Mouse (Mus musculus) neutrophil, adult 59 days (primary cell): ENCODE data around the gene Spaca3. TPM values are rescaled to one million over a fixed set of nuclear protein-coding genes. Genes with fewer than 3 reads are reported as not detected.

Source experiments
- total RNA-seq, 2 experiments: library from RNA; stranded (reverse); gene quantifications; 1 replicate in 1 of 2; 2 replicates in 1 of 2; pipeline ENCODE4 v1.2.4; 2023

The Spaca3 gene
- not detected for total RNA-seq

DNA sequence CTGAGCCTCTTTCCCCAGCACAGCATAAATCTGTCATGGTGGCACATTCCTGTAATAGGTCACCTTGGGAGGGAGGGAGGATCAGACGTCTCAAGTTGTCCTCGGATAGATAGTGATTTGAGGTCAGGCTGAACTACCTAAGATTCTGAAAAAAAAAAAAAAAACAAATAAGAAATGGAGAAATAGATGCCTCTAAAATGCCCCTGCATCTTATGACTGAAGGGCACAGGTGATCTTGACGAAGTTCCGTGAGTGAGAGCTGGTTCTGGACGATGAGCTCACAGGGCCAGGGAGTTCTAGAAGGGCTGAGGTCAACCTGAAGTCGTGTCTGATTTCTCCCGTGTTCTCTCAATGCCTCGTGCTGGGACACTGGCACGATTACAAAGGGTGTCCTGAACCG, at the start of gene Spaca3:
TSS of gene Spaca3 (plus strand) at position 301 of the 400 bp plus-strand sequence.

DNA sequence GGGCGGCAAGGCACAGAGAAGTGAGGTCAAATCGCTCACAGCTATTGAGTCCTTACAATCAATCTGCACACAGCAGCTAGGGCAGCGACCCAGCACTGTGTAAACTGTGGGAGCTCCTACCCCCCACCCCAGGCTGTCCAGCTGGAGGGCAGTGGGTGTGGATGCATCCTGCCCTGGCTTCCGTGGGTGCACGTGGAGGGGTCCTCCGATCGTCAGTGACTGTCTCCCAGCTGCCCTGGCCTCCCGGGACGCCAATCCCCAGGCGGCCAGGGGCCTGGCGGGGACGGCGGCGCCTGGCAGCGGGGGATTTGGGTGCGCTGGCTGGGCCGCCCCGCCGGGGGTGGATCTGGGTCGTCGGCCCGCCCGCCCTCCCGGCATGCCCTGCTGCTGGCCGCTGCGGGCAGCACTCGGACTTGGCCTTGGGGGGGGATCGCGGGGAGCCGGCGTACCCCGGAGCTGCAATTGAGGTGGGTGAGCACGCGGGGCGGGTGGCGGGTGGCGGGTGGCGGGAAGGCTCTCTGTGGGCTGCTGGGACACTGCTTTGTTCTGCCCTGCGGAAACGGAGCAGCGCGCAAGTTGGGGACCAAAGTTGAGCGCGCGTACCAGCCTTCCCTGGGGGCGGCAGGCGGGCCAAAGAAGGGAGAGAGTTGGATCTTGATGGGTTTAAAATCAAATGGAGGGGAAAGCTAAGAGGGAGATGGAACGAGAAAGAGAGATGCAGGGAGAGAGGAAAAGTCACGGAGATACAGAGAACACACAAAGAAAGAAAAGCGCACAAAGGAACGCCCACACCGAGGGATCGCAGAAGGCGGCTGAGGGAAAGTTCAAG, 48.0 kb upstream of the Spaca3 start, which contains the start of gene Tmem98:
TSS of gene Tmem98 (plus strand) at position 183 of the 829 bp plus-strand sequence.

Other genes with a start within 250 kb of the Spaca3 start
- 1 to 10 TPM; 7.3 to 9.8 TPM for gene Myo1d, start 78.3 kb upstream of the Spaca3 start, total RNA-seq
- gene Tmem98, start 48.2 kb upstream of the Spaca3 start, total RNA-seq, result under 1 TPM; 0.53 to 0.64 TPM